Mouse (Mus musculus) T-helper 1 cell (primary cell): Measurements from ENCODE around the gene Camsap2.

ENCODE experiments used
- in situ Hi-C: fragments of 300-600 bp; cut with MboI, MseI; formaldehyde crosslinking; loops from one replicate; pipeline ENCODE4 v1.15.1; 2025; ENCODE audit warnings: high pct_unique_total_duplicates

The Camsap2 gene

DNA sequence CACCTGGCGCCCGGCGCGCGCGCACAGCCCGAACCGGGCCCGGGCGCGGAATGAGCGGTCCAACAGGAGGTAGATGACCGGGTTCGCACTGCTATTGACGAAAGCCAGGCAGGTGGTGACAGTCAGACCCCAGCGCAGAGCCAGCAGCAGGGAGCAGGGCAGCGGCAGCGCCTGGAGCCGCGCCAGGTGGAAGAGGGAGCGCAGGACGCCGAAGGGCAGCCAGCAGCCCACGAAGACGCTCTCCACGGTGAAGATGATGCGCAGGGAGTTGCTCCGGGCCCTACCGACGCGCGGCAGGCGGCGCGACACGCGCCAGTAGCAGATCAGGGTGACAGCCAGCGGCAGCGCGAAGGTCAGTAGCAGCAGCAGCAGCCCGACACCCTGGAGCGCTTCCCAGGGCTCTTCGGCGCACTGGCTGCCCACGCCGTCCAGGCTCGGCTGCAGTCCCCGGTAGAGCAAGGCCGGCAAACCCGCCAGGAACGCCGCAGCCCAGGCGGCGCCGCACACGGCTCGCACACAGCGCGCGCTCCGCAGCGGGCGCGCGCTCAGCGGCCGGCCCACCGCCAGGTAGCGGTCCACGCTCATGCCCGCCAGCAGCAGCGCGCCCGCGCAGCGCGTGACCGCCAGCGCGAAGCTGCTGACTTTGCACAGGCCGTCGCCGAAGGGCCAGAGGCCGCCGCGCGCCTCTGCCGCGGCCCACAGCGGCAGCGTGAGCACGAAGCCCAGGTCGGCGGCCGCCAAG is 85.8 kb downstream of the Camsap2 start:
- in situ Hi-C loops, result no loop called here

- in situ Hi-C loops, result no loop called here
Observed at GRCm38 (mm10) chr1:136259543-136259892, 86.4 kb downstream of the Camsap2 start.

DNA sequence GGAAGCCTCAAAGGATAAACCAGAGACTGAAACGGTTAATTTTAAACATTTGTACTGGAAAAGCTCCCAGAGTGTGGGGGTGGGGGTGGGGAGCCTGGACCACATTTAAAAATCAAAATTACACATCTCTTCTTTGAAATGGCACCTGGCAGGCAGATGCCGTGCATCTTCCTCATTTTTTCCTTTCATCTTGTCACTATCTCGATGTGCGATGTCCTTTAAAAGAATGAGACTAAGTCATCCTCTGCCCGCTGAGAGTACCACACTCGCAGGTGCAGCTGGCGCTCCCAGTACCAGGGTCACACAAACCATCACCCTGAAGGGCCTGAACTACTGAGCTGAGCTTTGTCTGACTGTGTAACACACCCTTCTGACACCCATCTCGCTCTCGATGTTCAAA is 87.4 kb downstream of the Camsap2 start:
- in situ Hi-C loops, result no loop called here

DNA sequence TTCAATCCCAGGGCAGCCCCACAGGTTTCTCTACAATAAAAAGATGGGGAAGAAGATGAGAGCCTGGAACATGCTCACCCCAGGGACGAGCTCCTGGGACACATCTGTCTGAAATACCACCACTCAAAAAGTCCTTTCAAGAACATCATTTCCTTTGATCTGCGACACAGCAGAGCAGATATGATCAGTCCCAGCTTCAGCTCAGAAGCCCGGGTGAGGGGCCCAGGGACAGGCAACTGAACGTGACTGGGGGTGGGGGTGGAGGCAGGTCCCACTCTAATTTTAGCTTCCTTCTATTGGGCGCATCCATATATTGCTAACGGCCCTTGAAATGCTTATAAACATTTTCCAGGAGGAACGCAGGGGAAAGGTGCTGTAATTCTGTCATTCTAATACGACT is 90.2 kb downstream of the Camsap2 start:
- in situ Hi-C loops, result no loop called here

DNA sequence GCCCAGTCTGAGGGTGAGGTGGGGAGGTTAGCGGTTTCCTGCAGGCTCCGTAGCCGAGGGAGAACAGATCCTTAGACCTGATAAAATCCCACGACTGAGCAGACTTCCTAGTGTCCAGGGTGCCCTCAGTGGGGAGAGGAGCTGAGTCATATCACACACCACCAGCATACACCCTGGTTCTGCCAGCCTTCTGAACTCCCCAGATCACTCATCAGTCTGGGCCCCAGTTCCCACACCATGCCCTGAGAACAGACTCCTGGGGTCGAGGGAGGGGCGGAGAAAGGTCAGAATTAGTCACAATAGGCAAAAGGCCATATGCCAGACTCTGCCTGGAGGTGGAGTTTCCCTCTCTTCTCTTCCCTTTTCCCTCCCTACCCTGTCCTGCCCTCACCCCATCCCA is 90.7 kb downstream of the Camsap2 start:
- in situ Hi-C loops, result no loop called here

DNA sequence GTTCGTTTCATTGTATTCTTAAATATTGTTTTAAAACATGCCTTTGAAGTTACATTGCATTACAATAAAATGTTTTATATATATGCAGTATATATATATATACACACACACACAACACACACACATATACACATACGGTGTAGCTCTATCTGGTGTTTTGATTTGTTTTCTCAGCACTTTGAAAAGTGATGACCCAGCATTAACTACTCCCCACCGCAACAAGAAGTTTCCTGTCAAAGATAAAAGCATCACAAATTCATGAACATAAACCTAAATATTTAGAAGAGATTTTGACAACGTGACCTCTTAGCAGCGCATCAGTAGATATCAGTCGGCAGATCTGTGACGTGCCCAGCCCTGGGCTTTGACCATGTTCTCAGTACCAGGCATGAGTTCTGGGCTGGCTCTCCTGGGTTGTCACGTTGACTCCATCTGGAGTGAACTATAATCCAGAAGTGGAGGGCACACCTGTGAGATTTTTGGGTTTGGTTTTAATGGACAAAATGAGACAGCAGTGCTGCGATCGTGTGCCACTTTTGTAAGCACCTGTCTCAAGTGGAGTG is 91.3 kb downstream of the Camsap2 start:
- in situ Hi-C loops, result no loop called here

DNA sequence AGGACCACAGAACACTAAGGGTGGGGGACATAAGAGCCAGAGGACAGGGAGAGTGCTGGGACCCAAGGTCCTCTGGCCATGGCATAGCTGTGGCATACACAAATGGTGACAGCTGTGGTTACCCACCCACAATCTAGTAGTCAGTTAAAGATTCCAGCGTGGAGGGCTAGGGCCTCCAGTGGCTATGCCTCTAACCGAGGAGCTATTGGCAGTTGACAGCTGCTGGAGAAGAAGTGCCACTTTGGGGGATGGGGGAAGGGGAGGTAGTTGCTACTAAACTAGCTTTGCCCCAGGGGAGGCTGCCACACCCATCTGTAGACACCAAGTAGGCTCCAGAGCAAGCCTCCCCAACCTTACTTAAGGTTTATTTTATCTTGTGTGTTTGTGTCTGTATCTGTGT is 92.4 kb downstream of the Camsap2 start:
- in situ Hi-C loops, result no loop called here

GRCm38 (mm10) chr1:136249662-136250061 is 96.2 kb downstream of the Camsap2 start:
- in situ Hi-C loops, result no loop called here

DNA sequence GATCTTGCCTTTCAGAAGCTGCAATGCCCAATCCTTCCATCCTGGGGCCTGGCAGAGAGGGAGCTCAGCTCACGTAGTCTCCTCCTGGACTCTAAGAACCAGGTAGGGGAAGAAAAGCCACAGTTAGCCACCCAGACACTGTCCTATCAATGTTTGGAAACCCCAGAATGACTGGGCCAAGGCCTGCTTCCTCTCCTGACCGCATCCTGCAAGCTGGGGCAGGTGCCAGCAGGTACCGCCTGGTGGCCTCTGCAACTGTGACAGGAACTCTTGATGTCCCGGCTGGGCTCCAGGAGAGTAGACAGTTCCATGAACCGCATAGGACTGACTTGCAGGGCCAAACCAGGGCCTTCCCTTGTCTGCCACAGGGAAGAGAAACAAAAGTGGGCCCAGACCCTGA is 98.5 kb downstream of the Camsap2 start:
- in situ Hi-C loops, result no loop called here

DNA sequence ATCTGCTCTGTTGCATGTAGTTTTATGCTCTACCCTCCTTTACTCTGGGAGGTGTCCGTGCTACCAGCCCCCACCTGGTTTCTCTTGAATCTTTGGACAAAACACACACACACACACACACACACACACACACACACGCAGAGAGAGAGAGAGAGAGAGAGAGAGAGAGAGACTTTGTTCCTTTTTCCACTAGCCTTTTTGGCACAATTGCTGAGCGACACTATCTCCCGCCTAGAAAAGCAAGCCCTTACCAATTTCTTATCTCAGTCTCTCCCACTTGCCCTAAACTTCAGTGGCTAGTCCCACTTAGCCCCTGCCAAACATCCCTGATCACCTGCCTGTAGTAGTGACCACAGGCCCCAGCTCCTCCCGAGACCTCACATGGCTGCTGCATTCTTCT is 101.4 kb downstream of the Camsap2 start:
- in situ Hi-C loops, result no loop called here

DNA sequence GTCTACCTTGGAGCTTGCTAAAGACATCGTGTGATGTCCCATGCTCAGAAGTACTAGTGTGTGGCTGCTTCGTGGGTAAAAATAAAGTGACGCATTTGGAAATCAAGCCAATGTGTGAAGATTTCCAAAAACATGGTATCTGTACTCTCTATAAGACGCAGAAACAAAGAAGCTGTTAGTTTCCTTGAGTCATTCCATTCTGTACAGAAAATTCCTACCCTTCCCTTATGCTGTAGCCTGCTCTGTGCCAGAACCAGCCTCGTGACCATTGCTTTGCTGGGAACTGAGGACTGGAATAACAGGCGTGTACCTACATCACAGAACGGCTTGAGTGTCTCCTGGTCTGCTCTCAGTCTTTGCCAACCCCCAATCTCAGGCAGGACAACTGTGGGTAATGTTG is 104.1 kb downstream of the Camsap2 start:
- in situ Hi-C loops, result no loop called here

DNA sequence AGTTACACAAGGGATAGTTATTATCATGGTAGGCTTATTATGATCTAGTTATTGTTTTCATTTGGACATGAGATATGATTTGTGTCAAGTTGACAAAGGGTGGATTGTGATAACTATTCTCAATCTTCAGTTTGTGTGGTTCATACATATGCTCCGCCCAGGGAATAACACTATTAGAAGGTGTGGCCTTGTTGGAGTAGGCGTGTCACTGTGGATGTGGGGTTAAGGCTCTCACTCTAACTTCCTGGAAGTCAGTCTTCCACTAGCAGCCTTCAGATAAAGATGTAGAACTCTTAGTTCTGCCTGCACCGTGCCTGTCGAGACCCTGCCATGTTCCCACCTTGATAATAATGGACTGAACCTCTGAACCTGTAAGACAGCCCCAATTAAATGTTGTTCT is 107.4 kb downstream of the Camsap2 start:
- in situ Hi-C loops, result no loop called here

GRCm38 (mm10) chr1:136234595-136235092 is 111.3 kb downstream of the Camsap2 start:
- in situ Hi-C loops, result no loop called here

DNA sequence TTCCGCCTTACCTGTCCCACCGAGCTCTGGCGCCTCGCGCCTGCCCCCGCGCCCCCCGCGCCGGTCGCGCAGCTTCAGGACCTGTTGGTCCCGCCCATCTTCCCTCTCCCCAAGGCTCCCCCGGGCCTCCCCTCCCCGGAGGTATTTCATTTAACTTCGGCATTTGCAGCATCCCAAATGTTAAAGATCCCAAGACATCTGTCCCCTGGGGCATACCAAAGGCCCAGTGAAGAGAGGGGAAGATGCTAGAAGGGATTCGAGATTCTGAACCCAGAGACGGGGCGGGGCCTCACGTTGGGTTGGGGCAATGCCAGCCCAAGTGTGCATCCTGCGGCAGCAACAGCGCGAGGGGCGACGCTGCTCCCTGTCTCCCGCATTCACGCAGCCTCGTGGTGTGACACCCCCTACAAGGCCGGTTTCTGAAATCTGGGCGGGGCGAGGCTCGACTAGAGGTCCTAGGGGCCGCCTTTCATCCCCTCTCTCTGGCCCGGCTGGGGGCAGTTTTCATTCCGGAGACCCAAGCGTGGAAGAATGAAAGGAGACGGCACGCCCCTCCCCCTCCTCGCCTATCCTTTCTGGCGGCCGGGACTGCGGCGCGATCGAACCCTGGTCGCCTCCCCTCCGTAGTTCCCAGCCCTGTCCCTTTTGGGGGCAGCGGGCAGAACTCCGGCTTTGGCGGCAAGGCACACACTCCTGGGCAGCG is 111.9 kb downstream of the Camsap2 start, which contains the start of gene Inava:
Gene Inava, minus strand, starts transcription at position 373 of the 703 bp plus-strand sequence.
- in situ Hi-C loops, result no loop called here

DNA sequence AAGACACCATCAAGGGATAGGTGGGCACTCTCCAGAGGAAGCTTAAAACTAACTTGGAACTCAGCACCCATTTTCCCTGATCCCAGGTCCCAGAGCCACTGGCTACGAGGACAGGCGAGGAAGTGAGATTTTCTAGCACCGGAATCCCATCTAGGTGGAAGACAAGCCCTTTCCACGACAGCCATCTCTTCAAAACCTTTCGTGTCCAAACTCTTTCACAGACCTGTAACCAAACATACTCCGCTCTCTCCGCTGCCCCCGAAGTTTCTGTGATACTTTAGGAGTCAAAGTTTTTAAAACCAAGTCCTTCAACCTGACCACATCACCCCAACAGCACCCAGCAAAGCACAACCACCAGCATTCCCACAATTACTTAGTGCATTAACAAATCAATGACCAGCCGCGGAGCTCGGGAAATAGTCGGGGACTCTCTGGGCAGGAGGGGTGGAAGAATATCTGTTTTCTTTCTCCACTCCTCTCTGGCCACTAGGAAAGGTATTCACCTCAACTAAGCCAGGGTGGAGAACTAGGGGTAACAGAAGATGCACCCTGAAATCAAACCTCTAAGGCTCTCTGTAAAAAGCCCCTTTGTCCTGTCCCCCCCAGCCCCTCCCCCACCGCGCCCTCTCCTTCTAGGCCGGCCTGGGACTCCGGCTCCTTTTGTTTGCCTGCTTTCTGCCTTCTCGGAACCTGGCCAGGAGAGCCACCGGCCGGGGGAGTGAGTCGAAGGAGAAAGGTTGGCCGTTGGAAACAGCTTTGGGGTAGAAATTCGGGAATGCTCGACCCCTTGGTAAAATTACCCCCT is 112.7 kb downstream of the Camsap2 start:
- in situ Hi-C loops, result no loop called here

DNA sequence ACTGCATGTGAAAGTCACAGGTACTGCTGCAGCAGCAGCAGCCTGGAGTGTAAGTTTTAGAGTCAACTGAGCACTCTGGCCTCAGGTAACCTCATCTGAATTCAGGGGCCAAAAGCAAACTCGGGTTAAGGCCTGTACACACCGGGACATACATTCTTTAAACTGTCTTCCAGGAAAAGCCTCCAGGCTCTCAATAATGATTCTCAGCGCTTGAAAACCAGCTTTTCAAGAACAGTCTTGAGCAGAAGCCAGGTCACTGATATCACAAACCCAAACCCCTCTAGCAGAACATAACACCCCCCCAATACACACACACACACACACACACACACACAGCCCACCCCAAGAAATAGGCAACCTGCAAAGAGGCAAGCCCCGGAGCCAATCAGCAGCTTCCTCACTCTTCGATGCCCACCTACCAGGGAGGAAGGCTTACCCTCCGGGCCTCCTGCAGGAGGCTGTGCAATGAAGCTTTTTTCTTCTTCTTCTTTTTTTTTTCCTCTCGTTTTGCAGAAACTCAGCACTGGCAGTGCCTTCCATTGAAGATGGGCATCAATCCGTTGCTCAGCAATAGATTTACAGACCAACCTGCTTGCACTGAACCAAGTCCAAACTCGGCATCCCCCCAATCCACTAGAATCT is 113.5 kb downstream of the Camsap2 start:
- in situ Hi-C loops, result no loop called here

- in situ Hi-C loops, result no loop called here
Observed at GRCm38 (mm10) chr1:136231596-136231995, 114.3 kb downstream of the Camsap2 start.

DNA sequence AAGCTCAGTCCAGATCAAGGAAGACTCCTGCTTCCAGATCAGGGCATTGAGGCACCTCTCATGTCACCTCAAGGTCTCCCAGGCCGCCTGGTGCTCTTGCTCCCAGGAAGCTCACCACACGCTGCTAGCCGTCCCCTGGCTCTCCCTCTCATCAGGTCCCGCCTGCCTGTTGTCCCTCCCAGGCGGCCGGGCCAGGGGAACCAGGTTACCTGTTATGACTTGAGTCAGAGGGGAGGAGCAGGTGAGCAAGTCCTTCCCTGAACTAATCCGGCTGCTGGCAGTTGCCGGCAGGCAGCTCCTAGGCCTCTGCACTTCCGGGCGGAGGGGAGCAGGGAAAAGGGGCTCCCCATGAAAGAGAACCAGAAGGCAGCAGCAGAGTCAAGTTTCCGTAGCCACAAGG is 115.7 kb downstream of the Camsap2 start:
- in situ Hi-C loops, result no loop called here

DNA sequence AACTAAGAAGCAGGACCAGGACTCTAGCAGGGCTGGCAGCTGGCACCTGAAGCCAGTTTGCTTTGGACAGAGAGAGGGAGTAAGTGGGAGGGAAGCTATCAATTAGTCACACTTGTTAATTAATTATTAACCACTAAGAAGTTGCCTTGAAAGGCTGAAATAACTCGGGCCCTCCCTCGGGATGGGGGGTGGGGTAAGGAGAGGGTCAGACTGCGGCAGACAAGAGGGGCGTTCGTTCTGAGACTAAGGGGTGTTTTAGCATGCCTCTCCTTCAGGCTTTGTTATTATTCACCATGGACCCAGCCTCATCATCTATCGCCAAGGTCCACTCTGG is 116.9 kb downstream of the Camsap2 start:
- in situ Hi-C loops, result no loop called here

GRCm38 (mm10) chr1:136228328-136229039 is 117.4 kb downstream of the Camsap2 start:
- in situ Hi-C loops, result no loop called here

GRCm38 (mm10) chr1:136227870-136228269 is 118.0 kb downstream of the Camsap2 start:
- in situ Hi-C loops, result no loop called here
